Mouse (Mus musculus) stomach, postnatal 0 days (tissue): ENCODE data around the gene Ss18l1.

ENCODE experiments used
- CTCF ChIP-seq: IDR thresholded peaks from 2 replicates; pipeline ENCODE4 v1.5.1; 2016; ENCODE audit warnings: antibody characterized with exemption, low read depth, mild to moderate bottlenecking, moderate library complexity
- EP300 ChIP-seq: optimal IDR thresholded peaks from 2 replicates; pipeline ENCODE3; 2016; ENCODE audit warnings: antibody characterized with exemption

- TF ChIP-seq CTCF (no peak), EP300 (no peak)
Measured at GRCm38 (mm10) chr2:180085926-180086636, 43.8 kb downstream of the Ss18l1 start.
